Mouse (Mus musculus): ENCODE results near the gene M6pr.

M6pr gene

DNA sequence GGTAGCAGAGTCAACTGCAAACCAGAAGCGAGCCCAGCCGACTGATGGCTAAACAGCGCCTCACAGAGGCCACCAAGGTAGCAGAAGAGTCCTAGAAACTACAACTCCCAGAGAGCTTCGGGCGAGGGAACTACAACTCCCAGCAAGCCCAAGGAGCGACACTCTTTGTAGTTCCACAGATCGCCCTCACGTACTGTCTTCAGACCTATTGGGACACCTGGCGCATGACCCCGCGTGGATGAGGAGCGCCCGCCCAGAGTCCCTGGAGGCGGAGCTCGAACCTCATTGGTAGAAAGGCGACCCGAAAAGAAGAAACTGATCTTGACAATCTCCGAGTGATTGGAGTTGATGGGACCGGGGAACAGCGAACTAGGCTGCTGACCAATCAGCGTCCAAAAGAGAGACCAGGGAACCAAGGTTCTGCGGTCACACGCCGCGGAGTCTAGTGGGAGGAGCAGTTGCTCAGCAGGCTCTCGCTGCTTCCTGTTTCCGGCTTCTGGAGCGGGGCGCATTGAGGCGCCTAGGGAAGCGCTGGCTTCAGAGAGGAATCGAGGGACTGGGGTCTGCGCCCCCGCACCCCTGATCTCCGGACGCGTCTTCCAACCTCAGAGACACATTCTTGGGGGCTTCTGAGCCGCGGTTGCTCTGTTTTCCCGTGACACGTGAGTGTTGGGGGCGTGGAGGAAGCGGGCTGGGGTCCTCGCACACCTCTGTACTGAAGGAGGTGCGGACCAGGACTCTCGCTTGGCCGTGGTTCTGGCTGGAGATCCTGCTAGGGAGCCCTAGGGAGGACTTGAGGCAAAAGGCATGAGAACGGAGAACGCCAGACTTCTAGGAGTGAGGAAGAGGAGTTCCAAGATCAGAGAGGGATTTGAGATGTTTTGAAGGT lies at the start of gene M6pr:
Gene M6pr, plus strand, starts transcription at position 216 of the 889 bp plus-strand sequence.
- in situ Hi-C loops (cut with MboI; ENCODE audit: low sequenced_read_pairs), result loop anchor here (5.0 kb wide), 1 partner anchor 51 kb away; no protein-coding TSS in a partner anchor

DNA sequence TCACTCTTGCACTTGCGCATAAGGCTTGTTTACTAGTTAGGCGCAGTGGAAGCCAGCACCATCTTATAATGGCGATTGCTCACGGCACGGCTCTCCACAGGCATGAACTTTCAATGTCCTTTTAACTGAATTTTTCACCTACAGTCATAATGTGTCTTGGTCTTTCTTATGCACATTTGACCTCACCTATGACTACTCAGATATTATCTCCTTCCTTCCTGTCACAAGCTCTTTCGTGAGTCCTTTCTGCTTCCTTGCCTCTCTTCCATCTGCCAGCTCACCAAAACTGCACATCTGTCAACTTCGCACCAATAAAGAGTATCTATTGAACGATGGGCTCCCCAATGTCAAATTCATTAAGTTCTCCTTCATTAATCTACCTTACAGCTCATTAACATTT lies 46.0 kb upstream of the M6pr start:
- in situ Hi-C loops (cut with MboI; ENCODE audit: low sequenced_read_pairs), result no loop called here

DNA sequence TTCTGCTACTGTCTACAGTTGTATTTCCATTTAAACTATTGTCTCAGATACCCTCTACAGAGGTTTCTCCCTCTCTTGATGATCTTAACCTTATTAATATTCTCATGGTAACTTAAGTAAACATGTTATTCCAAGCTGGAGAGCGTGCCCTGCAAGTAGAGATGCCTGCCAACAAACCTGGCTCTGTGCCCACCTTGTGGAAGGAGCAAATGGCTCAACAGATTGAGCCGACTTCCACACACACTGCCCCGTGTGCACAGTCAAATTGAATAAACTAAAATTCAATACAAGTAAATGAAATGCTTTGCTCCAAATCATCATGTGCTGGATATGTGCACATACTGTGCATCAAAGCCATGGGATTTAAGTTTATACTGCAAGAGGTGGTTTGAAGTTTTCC lies 40.0 kb upstream of the M6pr start:
- in situ Hi-C loops (cut with MboI; ENCODE audit: low sequenced_read_pairs), result no loop called here

DNA sequence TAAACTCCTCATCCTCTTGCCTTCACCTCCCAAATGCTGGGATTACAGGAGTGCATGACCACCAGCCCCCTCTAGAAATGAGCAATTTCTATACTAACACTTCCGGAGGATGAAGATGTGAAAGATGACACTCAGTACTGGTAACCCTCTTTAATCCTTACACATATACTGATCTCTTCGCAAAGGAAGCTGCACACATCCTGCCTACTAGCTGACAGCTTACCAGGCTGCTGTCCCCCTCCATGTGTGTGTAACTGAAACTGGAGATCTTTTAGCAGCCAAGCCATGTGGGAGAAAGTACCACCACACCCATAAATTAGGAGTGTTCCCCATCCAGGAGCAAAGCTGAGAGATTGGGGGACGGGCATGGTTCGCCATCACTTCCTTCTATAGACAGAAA lies 39.4 kb upstream of the M6pr start:
- in situ Hi-C loops (cut with MboI; ENCODE audit: low sequenced_read_pairs), result no loop called here

DNA sequence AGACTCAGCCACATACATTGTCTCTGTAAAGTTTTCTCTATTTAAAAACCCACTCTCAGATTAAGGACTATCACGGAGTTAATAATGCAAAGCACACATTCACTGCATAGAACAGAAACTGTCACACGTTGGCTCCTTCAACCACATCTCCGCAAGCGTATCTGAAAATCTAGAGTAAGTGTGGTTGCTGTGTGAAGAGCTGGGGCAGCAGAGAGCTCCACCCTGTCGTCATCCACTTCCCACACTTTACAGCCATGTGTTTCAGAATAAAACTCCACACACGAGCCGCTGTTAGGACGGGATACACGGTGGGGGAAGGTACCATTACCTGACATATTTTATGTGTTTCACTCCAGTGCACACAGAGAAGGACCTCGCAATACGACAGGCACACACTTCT lies 38.4 kb upstream of the M6pr start:
- in situ Hi-C loops (cut with MboI; ENCODE audit: low sequenced_read_pairs), result no loop called here

DNA sequence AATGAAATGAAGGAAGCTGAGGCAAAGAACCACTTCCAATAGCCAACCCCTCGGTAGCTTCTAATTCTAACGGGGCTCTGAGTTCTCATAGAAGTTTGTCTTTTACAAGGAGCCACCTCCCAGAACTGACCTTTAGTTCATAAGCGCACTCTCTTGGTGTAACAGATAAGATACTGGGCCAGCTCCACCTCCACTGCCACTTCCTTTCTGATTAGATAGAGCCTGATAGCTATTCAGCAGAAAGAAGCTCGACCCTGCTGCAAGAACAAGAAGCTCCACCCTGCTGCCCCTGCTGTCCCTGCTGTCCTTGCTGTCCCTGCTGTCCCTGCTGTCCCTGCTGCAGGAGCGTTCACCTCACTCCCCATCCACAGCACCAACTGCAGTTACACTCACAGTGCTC lies 34.0 kb upstream of the M6pr start:
- in situ Hi-C loops (cut with MboI; ENCODE audit: low sequenced_read_pairs), result no loop called here

DNA sequence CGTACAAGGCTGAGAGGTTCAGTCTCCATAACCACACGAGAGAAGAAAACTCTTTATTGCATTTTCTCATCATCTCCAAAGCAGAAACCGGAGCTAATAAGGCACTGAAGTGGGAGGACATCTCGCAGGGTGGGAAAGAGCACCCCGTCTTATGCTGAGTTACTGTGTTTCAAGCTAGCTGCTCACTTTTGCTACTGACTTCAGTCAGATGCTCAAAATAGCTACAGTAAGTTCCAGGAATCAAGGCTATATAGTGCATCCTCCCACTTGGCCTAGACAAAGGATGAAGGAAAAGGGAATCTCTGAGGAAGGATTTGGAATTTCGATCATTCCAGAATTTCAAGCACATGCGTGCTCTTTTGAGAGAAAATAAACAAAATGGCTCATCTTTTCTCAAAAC lies 32.0 kb upstream of the M6pr start:
- in situ Hi-C loops (cut with MboI; ENCODE audit: low sequenced_read_pairs), result no loop called here

DNA sequence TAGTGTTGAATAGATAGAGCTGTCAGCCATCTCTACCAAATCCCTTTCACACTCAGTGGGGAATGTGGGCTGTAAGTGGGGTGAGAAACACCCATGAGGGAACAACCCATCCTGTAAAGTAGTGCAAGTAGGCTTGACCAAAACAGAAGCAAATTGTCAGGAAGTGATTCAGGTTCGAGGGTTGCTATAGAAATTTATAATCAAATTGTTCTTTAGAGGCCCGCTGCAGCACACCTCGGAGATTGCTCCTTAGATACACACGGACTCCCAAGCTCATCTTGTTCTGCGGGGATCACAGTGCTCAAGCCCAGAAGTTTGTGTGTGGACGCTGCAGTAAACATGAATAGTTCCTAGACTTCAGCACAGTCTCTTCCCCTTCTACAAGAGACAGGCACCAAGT lies 25.7 kb upstream of the M6pr start, which contains the start of gene Klrg1:
Gene Klrg1, minus strand, starts transcription at position 101 of the 400 bp plus-strand sequence.
- in situ Hi-C loops (cut with MboI; ENCODE audit: low sequenced_read_pairs), result no loop called here

DNA sequence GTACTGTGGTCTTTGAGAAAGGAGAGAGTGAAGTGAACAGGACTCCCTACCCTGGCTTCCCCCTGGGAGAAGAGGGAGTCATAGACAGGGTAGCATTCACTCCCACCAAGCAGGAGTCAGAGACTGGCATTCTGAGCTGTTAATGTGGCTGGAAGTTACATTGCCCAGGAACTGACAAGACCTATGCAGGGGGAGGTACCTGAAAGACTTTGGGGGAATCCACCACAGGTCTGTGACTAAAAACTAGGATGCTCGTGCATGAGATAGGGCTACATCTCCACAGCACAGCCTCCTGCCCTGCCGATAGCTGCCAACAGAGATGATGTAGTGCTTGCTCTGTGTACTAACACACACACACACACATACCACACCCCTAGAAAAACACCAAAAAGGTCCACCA lies 25.1 kb upstream of the M6pr start:
- in situ Hi-C loops (cut with MboI; ENCODE audit: low sequenced_read_pairs), result no loop called here

DNA sequence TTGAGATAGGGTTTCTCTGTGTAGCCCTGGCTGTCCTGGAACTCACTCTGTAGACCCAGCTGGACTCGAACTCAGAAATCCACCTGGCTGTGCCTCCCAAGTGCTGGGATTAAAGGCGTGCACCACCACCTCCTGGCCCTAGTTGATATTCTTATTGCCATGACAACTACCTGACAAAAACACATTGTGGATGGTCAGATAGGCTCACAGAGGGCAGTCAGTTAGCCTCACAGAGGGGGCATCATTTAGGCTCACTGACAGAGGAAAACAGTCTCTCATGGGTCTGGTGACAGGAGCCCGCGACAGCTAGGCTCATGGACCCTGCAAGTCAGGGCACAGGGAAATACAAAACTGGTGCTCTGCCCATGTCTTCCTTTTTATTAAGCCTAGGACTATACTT lies 24.2 kb upstream of the M6pr start:
- in situ Hi-C loops (cut with MboI; ENCODE audit: low sequenced_read_pairs), result no loop called here

DNA sequence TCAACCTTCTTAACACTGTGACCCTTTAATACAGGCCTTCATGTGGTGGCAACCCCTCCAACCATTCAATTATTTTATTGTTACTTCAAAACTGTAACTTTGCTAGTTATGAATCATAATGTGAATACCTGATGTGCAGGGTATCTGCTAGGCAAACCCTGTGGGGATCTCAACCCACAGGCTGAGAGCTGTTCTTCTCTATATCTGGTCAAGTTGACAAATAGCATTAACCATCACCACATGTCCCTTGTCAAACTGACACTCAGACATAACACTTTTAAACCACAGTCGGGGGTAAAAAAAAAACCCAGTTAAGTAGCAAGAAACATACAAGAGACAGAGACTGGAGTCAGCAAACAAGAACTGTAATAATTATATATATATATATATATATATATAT lies 23.7 kb upstream of the M6pr start:
- in situ Hi-C loops (cut with MboI; ENCODE audit: low sequenced_read_pairs), result no loop called here

DNA sequence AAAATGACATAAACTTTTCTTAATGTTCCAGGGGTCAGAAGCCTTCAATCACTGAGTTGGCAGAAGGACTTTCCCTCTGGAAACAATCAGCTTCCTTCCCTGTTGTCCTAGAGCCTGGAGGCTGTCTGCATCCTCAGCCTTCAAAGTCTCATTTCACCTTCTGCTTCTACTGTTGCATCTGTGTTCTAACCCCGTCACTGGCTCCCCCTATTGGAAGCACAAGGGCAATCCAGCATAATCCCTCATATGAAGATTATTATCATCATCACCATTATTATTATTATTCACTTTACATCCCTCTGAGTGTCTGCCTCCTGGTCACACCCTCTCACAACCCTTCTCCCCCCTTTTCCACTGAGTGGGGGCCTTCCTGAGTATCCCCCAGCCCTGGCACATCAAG lies 20.3 kb upstream of the M6pr start:
- in situ Hi-C loops (cut with MboI; ENCODE audit: low sequenced_read_pairs), result no loop called here

DNA sequence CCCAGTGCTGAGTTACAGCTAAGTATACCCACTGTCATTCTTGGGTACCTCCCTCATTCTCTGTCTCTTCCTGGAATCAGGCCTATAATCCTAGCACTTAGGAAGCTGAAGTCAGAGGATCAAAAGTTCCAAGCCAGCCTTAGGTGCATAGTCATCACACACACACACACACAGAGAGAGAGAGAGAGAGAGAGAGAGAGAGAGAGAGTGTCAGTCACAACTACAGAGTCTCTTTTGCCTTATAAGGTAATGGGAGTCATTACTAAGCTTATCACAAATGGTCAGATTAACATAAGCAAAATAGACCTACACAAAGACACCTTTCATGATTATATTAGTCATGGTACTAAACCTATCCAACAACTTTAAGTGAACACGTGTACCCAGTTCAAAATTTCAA lies 19.2 kb upstream of the M6pr start:
- in situ Hi-C loops (cut with MboI; ENCODE audit: low sequenced_read_pairs), result no loop called here

DNA sequence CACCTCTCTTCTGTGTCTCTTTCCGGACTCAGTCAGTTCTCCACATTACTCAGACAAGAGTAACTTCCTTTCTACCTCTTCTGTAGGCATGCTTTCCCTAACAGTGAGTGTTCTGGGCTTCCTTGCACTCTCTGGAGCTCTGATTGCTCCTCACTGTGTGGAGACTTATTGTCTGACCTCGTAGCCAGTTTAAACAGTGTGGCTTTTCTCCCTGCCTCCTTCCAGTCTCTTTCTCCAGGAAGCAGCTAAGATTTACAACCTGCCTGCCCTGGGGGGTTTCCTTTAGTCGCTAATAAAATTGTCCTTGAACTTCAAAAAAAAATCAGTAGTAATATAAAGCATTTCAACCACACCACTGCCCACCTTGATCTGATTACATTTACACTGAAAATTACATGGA lies 18.3 kb upstream of the M6pr start:
- in situ Hi-C loops (cut with MboI; ENCODE audit: low sequenced_read_pairs), result no loop called here

DNA sequence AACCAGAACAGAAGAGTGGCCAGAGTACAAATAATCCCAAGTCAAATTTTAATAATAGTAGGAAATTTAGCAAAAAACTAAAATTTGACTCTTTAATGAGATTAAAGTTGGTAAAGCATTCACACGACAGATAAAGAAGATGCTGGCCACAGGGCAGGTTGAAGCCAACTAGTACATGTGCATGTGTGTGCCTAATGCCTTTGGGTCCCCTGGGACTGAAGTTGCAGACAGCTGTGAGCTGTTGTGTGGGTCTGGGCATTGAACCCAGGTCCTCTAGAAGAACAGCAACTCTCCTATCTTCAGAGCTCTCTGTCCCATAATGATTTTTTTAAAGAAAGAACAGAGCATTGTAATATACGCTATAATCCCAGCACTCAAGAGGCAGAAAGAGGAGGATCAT lies 17.3 kb upstream of the M6pr start:
- in situ Hi-C loops (cut with MboI; ENCODE audit: low sequenced_read_pairs), result no loop called here

DNA sequence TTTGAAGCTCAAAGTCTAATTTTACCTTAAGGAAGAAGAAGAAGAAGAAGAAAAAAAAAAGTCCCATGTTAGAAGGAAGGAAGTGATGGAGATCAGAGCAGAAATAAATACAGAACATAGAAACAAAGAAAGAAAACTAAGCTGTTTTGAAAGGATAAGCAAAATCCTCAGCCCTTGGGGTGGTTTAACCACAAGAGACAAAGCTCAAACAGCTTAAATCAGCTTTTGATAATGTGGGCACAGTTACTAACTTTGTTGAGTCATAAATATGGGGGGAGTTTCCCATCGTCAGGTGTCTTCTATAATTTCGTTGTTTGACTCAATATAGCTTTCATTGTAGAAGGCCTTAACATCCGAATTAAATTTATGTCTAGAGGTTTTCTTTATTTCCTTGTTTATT lies 16.8 kb upstream of the M6pr start:
- in situ Hi-C loops (cut with MboI; ENCODE audit: low sequenced_read_pairs), result no loop called here

DNA sequence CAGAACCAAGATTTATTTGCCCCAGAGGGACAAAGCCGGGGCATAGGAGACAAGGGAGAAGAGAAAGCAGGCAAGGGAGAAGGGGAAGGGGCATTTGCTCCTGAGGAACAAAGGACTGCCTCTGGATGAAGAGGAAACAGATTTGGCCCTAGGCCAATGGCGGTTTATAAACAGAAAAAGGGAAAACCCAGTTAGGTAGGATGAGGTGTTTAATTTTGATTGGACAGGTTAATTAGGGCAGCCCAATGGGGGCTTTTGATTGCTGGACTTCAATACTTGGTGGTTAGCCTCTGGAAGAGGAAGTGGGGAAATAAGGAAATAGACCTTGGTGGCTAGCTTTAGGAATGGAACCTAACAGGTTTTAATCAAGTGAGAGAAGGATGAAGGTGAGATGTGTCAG lies 16.3 kb upstream of the M6pr start:
- in situ Hi-C loops (cut with MboI; ENCODE audit: low sequenced_read_pairs), result no loop called here

DNA sequence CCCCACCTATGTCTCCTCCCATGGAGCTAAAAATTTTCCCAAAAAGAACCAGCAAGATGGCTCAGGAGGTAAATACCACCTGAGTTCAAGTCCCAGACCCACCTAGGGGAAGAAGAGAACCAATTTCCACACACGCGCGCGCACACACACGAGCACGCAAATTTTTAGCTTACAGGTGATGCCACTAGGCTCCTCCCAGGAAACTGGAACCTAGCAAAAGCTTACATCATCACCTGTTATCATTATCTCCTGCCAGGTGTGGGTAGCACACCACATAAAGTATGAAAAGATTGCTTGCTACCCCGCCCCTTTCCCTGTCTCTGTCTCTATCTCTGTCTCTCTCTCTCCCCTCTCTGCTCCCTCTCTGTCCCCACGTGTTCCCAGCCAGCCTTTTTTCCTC lies 15.4 kb upstream of the M6pr start:
- in situ Hi-C loops (cut with MboI; ENCODE audit: low sequenced_read_pairs), result no loop called here

DNA sequence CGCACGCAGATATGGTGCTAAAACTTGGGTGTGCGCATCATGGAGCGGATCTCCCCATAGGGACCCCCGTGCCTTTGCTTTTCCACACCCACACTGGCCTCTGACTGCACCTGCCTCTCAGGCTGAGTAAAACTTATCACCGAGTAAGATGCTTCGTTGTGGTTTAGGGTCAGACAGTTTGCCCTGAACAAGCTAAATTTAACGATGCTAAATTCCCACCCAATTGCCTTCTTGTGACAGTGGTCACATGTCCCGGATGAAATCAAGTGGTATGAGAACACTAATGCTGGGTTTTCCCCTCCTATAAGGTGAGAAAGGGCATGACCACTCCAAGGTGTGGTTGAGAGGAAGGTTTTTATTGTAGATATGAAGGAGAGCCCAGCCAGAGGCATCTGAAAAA lies 14.7 kb upstream of the M6pr start:
- in situ Hi-C loops (cut with MboI; ENCODE audit: low sequenced_read_pairs), result no loop called here

DNA sequence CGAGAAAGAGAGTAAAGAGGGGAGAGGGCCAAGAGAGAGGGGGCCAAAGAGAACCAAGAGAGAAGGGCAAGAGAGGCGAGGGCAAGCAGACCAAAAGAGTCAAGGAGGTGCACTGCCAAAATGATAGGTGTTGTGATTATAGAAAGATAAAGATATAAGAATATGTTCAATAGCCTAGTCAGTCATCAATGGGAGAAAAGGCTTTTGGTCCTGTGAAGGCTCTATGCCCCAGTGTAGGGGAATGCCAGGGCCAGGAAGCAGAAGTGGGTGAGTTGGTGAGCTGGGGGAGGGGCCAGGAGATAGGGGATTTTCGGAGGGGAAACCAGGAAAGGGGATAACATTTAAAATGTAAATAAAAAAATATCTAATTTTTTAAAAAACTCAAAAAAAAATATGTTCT lies 14.2 kb upstream of the M6pr start:
- in situ Hi-C loops (cut with MboI; ENCODE audit: low sequenced_read_pairs), result no loop called here

DNA sequence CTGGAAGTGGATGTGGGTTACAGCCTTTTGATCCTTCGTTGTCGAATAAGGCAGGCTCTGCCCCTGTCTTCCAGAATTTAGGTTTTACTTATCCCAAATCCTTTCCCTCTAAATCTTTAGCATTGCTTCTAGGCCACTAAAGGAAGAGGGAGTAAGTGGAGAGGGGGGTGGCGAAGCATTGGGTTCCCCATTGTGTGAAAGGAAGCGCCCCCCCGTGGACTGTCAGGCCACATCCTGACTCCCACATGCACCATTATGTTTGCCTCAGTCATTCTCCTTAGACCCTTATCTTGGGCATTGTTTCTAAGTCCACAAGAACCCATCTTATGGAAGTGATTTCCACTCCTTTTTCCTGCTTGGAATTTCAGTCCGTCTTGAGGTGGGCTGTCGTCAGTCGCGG lies 13.3 kb upstream of the M6pr start:
- in situ Hi-C loops (cut with MboI; ENCODE audit: low sequenced_read_pairs), result no loop called here

DNA sequence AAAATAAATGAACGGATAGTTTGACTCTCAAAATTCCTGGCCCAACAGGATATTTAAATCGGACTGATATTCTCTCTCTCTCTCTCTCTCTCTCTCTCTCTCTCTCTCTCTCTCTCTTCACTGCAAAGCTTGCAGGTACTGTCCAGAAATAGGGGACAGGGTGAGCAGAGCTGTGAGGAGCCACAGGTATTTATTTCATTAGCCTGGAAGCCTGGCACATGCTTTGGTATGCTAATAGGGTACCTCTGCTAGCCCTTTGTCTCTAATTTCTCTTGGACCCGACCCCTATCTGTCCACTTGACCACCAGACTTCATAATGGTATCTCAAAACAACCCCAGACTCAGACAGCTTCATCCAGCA lies 11.6 kb upstream of the M6pr start:
- in situ Hi-C loops (cut with MboI; ENCODE audit: low sequenced_read_pairs), result no loop called here
